Mouse (Mus musculus) liver, embryonic 13.5 days (tissue): ENCODE data around the gene Lix1. TPM values are rescaled to one million over a fixed set of nuclear protein-coding genes. Genes with fewer than 3 reads are reported as not detected.

Experiments used
- ATAC-seq: fragments of 200-750 bp; cut with Nextera tagmentation; 2 replicates; pipeline ENCODE4 v1.8.0; 2017; ENCODE audit warnings: low read depth, mild to moderate bottlenecking, moderate number of reproducible peaks, moderate library complexity
- DNase-seq: peaks from one replicate; pipeline ENCODE4 v3.0.0; 2022
- H3K27ac ChIP-seq: fragments of 300-500 bp; sonication (generic); 2 replicates; pipeline ENCODE4 v1.5.1; 2015; ENCODE audit warnings: moderate library complexity, mild to moderate bottlenecking, inconsistent platforms
- H3K27me3 ChIP-seq: fragments of 300-500 bp; sonication (generic); 2 replicates; pipeline ENCODE4 v1.6.1; 2015; ENCODE audit warnings: mild to moderate bottlenecking, inconsistent platforms
- H3K36me3 ChIP-seq: fragments of 300-500 bp; sonication (generic); 2 replicates; pipeline ENCODE4 v1.6.1; 2015; ENCODE audit warnings: mild to moderate bottlenecking, inconsistent platforms
- H3K4me1 ChIP-seq: fragments of 300-500 bp; sonication (generic); replicated peaks from 2 replicates; pipeline ENCODE4 v1.6.1; 2015; ENCODE audit warnings: inconsistent platforms
- H3K4me2 ChIP-seq: fragments of 300-500 bp; sonication (generic); 2 replicates; pipeline ENCODE4 v1.6.1; 2015; ENCODE audit warnings: inconsistent platforms, mild to moderate bottlenecking, moderate library complexity
- H3K4me3 ChIP-seq: fragments of 300-500 bp; sonication (generic); replicated peaks from 2 replicates; pipeline ENCODE4 v1.5.1; 2015; ENCODE audit warnings: mild to moderate bottlenecking, inconsistent platforms
- H3K9ac ChIP-seq: fragments of 300-500 bp; sonication (generic); 2 replicates; pipeline ENCODE4 v1.6.1; 2015; ENCODE audit warnings: mild to moderate bottlenecking, inconsistent platforms
- H3K9me3 ChIP-seq: fragments of 300-500 bp; sonication (generic); replicated peaks from 2 replicates; pipeline ENCODE4 v1.6.1; 2016; ENCODE audit warnings: inconsistent platforms
- WGBS: fragments of 180-500 bp; shearing (Covaris S2); methylation state at CpG from one replicate; pipeline ENCODE4 v1.1.7; 2015; ENCODE audit not compliant: insufficient replicate concordance; 5-methylcytosine and 5-hydroxymethylcytosine counted together
- polyA plus RNA-seq: library from polyadenylated mRNA; unstranded; fragments of >200 nt; fragmentation: Nextera tagmentation; extraction: Ambion mirVana; gene quantifications from 2 replicates; pipeline ENCODE4 v1.2.1, GENCODE M21; 2015

Lix1 gene
- polyA plus RNA-seq, result 0.36 and 0.37 TPM in 2 replicates

DNA sequence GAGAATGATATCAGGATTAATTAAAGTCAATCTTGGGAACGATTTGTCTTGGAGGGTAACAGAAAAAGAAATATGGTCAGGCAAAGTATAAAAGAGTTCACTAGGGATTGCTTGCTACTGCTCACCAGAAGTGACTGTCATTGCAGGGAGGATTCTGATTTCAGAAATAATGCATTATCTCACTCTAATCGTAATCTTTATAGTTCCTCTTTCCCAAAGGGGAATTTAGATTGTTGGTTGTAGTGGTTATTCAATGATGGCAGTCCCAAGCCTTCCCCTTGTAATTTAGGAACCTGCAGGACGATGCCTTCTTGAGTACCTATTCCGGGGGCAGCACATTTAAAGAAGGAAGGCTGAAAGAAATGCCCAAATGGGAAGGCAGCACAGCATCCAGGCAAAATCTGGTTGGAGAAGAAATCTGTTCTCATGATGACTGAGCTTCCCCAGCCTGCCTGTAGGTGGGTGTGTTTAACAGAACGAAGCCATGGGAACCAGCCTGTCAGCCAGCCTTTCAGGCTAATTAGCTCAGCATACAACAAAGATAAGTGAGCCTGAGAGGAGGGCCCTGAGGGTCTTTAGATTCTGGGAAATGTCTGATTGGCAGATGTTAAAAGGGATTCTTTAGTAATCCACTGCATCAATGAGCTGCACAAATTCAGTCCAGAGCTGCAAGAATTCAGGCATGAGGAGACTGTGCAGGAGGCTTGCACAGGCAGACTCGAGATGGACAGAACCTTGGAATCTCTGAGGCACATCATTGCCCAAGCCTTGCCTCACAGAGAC lies at the start of gene Lix1:
Gene Lix1, plus strand, starts transcription at position 451 of the 783 bp plus-strand sequence.
- Histone ChIP-seq H3K4me1 (no peaks in the 10 kb centered on the region), H3K9ac (no peak within 1 kb of the TSS), H3K9me3 (no peaks in the 10 kb centered on the region), H3K27me3 (no peaks in the 10 kb centered on the region), H3K36me3 (no peaks in the 10 kb centered on the region), H3K4me3 (no peak within 1 kb of the TSS), H3K27ac (no peak within 1 kb of the TSS), H3K4me2 (no peak within 1 kb of the TSS)
- WGBS, result 33% methylated on average over 6 of the region's 6 CpGs
- DNase-seq (no peak), ATAC-seq (no peak)

- Histone ChIP-seq H3K4me2 (peak overlapping the region; percentile 73), H3K27me3 (no peaks in the 10 kb centered on the region), H3K27ac (peak overlapping the region; percentile 80), H3K9me3 (no peaks in the 10 kb centered on the region), H3K9ac (peak overlapping the region; percentile 70), H3K4me3 (peak overlapping the region; percentile 74), H3K36me3 (peaks cover 10% of the 10 kb centered on the region), H3K4me1 (peaks cover 26% of the 10 kb centered on the region)
- DNase-seq (no peak), ATAC-seq (no peak)
- 3% methylated on average over 6 of the region's 6 CpGs for WGBS
These were observed 28.9 kb upstream of the Lix1 start for GRCm38 (mm10) chr17:17373550-17373917.

- no peaks in the 10 kb centered on the region for H3K9me3 ChIP-seq
- DNase-seq (peak; percentile 88), ATAC-seq (peak; percentile 98)
- WGBS, result under 1% methylated on average over 48 of the region's 48 CpGs
- peak within 1 kb of the TSS; percentile 80 for H3K27ac ChIP-seq
- H3K9ac ChIP-seq, result peak within 1 kb of the TSS; percentile 80
- H3K4me2 ChIP-seq, result peak within 1 kb of the TSS; percentile 73
- peaks cover 14% of the 10 kb centered on the region for H3K36me3 ChIP-seq
- H3K27me3 ChIP-seq, result no peaks in the 10 kb centered on the region
- H3K4me1 ChIP-seq, result peaks cover 26% of the 10 kb centered on the region
- peak within 1 kb of the TSS; percentile 74 for H3K4me3 ChIP-seq
These were observed 28.3 kb upstream of the Lix1 start, which contains the start of gene Riok2 for GRCm38 (mm10) chr17:17373918-17374910. Gene Riok2 (plus strand): TSS chr17:17374309.

DNA sequence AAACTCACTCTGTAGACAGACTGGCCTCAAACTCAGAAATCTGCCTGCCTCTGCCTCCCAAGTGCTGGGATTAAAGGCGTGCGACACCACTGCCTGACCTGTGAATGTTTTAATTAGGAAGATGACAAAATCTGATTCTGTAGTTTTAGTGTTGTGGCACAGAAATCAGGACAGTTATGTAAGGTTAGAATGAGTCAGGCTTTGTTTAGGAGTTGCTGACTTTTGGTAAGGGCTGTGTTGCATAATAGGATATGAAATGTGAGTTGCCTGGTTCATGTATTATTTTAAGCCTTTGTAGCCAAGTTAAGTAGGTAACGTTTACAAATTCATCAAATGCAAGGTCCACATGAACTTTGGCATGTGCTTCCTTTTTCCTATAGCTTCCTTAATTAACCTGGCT lies 26.9 kb upstream of the Lix1 start:
- Histone ChIP-seq H3K4me3 (peak overlapping the region; percentile 74), H3K27ac (no peak overlapping the region), H3K4me1 (peaks cover 26% of the 10 kb centered on the region), H3K9me3 (no peaks in the 10 kb centered on the region), H3K4me2 (peak overlapping the region; percentile 73), H3K36me3 (peaks cover 16% of the 10 kb centered on the region), H3K27me3 (no peaks in the 10 kb centered on the region), H3K9ac (peak overlapping the region; percentile 80; the same call in 1 of the 2 replicates)
- WGBS, result 64% methylated on average over 3 of the region's 3 CpGs
- ATAC-seq (no peak), DNase-seq (no peak)

DNA sequence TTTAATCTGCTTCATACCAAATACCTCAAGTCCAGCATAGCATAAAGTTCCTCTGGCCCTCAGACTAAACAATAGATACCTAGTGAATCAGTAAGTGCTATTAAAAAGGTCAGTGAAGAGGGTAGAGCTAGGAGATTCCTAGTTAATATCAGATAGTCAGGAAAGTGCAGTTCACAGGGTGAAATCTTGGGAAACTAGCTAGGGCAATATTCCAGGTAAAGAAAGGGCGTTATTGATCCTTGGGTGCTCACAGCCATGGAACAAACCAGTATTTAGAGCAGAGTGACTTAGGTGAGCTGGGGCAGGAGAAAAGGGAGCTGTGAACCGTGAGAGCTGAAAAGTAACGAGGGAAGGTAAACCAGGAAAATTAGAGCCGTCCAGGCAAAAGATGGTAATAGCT lies 18.8 kb upstream of the Lix1 start:
- H3K27me3 ChIP-seq, result no peaks in the 10 kb centered on the region
- no peaks in the 10 kb centered on the region for H3K9me3 ChIP-seq
- no peak overlapping the region for H3K27ac ChIP-seq
- ATAC-seq, result no peak
- WGBS, result 83% methylated on average over 4 of the region's 4 CpGs
- no peak overlapping the region for H3K9ac ChIP-seq
- H3K36me3 ChIP-seq, result peaks cover 55% of the 10 kb centered on the region
- H3K4me3 ChIP-seq, result no peak overlapping the region
- H3K4me2 ChIP-seq, result no peak overlapping the region
- no peaks in the 10 kb centered on the region for H3K4me1 ChIP-seq
- no peak for DNase-seq

- DNase-seq (no peak), ATAC-seq (no peak)
- Histone ChIP-seq H3K4me3 (no peak overlapping the region), H3K4me2 (no peak overlapping the region), H3K27ac (no peak overlapping the region), H3K9me3 (no peaks in the 10 kb centered on the region), H3K9ac (no peak overlapping the region), H3K4me1 (no peaks in the 10 kb centered on the region), H3K27me3 (no peaks in the 10 kb centered on the region), H3K36me3 (peaks cover 56% of the 10 kb centered on the region)
- 60% methylated on average over 3 of the region's 3 CpGs for WGBS
These were observed 18.0 kb upstream of the Lix1 start for GRCm38 (mm10) chr17:17384502-17384901.

- Histone ChIP-seq H3K9me3 (no peaks in the 10 kb centered on the region), H3K9ac (no peak overlapping the region), H3K4me2 (no peak overlapping the region), H3K4me3 (no peak overlapping the region), H3K27ac (no peak overlapping the region), H3K27me3 (no peaks in the 10 kb centered on the region), H3K4me1 (no peaks in the 10 kb centered on the region), H3K36me3 (peaks cover 57% of the 10 kb centered on the region)
- no peak for ATAC-seq
- DNase-seq, result no peak
- 85% methylated on average over 2 of the region's 2 CpGs for WGBS
These were observed 16.4 kb upstream of the Lix1 start for GRCm38 (mm10) chr17:17386117-17386516.

DNA sequence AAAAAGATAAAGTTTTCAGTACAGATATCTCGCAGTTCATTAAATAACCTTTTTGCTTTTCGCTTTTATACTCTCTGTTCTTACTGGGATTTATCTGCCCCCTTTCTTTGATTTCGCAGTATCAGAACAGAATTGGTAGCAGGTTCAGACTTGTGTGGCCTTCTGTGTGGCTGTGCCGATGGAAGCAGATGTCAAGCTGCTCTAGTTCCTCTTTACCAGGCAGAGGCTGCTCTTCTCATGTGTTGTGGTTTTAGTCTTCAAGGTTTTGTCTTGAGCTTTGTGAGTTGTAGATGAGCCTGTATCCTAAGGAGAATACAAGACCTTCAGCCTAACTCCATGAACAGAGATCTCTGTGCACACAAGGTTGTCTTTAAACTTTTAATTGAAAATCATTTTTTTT lies 10.6 kb upstream of the Lix1 start:
- Histone ChIP-seq H3K4me2 (no peak overlapping the region), H3K9me3 (no peaks in the 10 kb centered on the region), H3K4me3 (no peak overlapping the region), H3K27me3 (no peaks in the 10 kb centered on the region), H3K9ac (no peak overlapping the region), H3K27ac (no peak overlapping the region), H3K4me1 (no peaks in the 10 kb centered on the region), H3K36me3 (peaks cover 28% of the 10 kb centered on the region)
- DNase-seq, result no peak
- WGBS, result 68% methylated on average over 4 of the region's 4 CpGs
- no peak for ATAC-seq

GRCm38 (mm10) chr17:17392863-17393262 lies 9.6 kb upstream of the Lix1 start:
- peaks cover 22% of the 10 kb centered on the region for H3K36me3 ChIP-seq
- ATAC-seq, result peak; percentile 53; the same call in 1 of the 2 replicates
- H3K27ac ChIP-seq, result no peak overlapping the region

DNA sequence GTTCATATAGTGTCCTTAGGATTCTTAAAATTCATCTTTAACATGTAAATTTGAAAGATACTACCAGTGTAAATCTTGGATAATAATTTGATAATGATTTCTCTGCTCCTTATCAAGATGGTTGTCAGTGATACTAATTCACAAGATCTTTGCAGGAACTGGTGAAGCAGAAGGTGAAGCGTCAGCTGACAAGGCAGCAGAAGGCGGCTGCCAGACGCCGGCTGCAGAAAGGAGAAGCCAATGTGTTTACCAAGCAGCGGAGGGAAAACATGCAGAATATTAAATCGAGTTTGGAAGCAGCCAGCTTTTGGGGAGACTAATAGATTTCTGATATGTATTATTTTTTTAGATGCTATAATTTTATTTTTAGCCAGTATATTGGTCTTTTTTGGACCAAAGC lies 9.2 kb upstream of the Lix1 start:
- 72% methylated on average over 6 of the region's 6 CpGs for WGBS
- Histone ChIP-seq H3K4me2 (no peak overlapping the region), H3K27ac (no peak overlapping the region), H3K27me3 (no peaks in the 10 kb centered on the region), H3K9ac (no peak overlapping the region), H3K4me1 (no peaks in the 10 kb centered on the region), H3K4me3 (no peak overlapping the region), H3K9me3 (no peaks in the 10 kb centered on the region), H3K36me3 (peaks cover 21% of the 10 kb centered on the region)
- ATAC-seq (no peak), DNase-seq (no peak)

More at GRCm38 (mm10) chr17:17392863-17393262, 9.6 kb upstream of the Lix1 start:
- Histone ChIP-seq H3K4me1 (no peaks in the 10 kb centered on the region), H3K27me3 (no peaks in the 10 kb centered on the region), H3K9me3 (no peaks in the 10 kb centered on the region), H3K9ac (no peak overlapping the region), H3K4me3 (no peak overlapping the region), H3K4me2 (no peak overlapping the region)
- no peak for DNase-seq
- 66% methylated on average over 7 of the region's 7 CpGs for WGBS

- no peak for ATAC-seq
- peak; percentile 23 for DNase-seq
- WGBS, result 30% methylated on average over 4 of the region's 4 CpGs
- no peaks in the 10 kb centered on the region for H3K9me3 ChIP-seq
- no peaks in the 10 kb centered on the region for H3K4me1 ChIP-seq
- no peak overlapping the region for H3K4me3 ChIP-seq
- H3K4me2 ChIP-seq, result no peak overlapping the region
- no peak overlapping the region for H3K9ac ChIP-seq
- no peak overlapping the region for H3K27ac ChIP-seq
- peaks cover 14% of the 10 kb centered on the region for H3K36me3 ChIP-seq
- H3K27me3 ChIP-seq, result no peaks in the 10 kb centered on the region
These were observed 8.1 kb upstream of the Lix1 start for GRCm38 (mm10) chr17:17394336-17394735.
